ENCODE assay signal across 17 mouse cellular contexts in genomic region chr16:57332301-57332700, GRCm38 (mm10). TPM values are rescaled to one million over a fixed set of nuclear protein-coding genes. Genes with fewer than 3 reads are reported as not detected.
"Had no signal": no experiment of that assay in that cellular context is flagged by ENCODE, and none has a peak within 500 bp of the region (broad histone marks: within the 10 kb centered on the region; RNA-seq: fewer than 3 reads in every experiment).

No protein-coding gene starts in this region.

- H3K4me3 ChIP-seq: layer of hippocampus, adult 2 months; liver, embryonic 13.5 days; midbrain, embryonic 13.5 days had no signal

- H3K9ac ChIP-seq: liver, embryonic 13.5 days; midbrain, embryonic 13.5 days had no signal

- DNase-seq: kidney, adult 2 months; kidney, postnatal 25 days; layer of hippocampus, adult 9-11 months; liver, embryonic 13.5 days; lung, adult 2 months; thymus, postnatal 25 days had no signal

- H3K4me1 ChIP-seq: liver, embryonic 13.5 days; midbrain, embryonic 13.5 days had no signal

- ATAC-seq: intestine, postnatal 0 days; midbrain, embryonic 13.5 days; midbrain, embryonic 16.5 days had no signal

- H3K27ac ChIP-seq: kidney, postnatal 0 days; layer of hippocampus, adult 2 months; liver, embryonic 13.5 days; macrophage; midbrain, embryonic 13.5 days had no signal

- H3K4me2 ChIP-seq: liver, embryonic 13.5 days; midbrain, embryonic 13.5 days had no signal

- H3K36me3 ChIP-seq: liver, embryonic 13.5 days; midbrain, embryonic 13.5 days had no signal

- H3K27me3 ChIP-seq: liver, embryonic 13.5 days; midbrain, embryonic 13.5 days had no signal

- H3K9me3 ChIP-seq: liver, embryonic 13.5 days; midbrain, embryonic 13.5 days had no signal

RNA-seq across cellular contexts. Expression of gene Tmem30c, which starts 39.6 kb away (rescaled TPM):
- polyA plus RNA-seq: intestine, postnatal 0 days; kidney, adult 2 months; kidney, postnatal 0 days; liver, adult 2 months; liver, embryonic 13.5 days; liver, embryonic 16.5 days; lung, adult 2 months; macrophage; neural tube, embryonic 11.5 days; small intestine, adult 2 months; spleen, adult 2 months had no signal
